Mouse (Mus musculus): ENCODE data around the gene Tmem127.

DNA sequence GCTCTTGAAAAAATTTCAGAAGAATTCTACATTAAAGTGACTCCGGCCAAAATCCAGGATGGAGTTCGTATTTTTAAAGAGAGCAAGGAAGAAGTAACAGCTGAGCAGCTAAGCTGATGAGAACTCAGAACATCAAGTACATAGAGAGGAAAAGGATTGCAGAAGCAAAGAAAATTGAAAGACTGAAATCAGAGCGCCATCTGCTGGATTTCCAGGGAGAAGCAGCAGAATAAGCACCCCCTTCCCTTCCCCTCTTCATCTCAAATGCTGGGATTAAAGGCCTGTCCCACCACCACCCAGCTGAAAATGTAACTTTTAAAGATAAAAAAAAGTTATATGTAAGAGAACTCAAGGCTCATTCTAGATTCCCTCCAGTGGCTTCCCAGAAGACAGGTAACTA is 42.8 kb upstream of the Tmem127 start:
- TF ChIP-seq POLR2A (IDR thresholded peaks at IDR 0.05; ENCODE audit: borderline replicate concordance, extremely low read depth, insufficient read depth, insufficient read length, poor library complexity, severe bottlenecking), result no peak
- TF ChIP-seq CTCF (IDR thresholded peaks at IDR 0.05; ENCODE audit: borderline replicate concordance, extremely low read depth, insufficient read depth, insufficient read length), result peak; percentile 72; the same call in 1 of the 2 replicates
